Mouse (Mus musculus) left cerebral cortex, postnatal 25 days (tissue): Measurements from ENCODE around the gene Dok4. TPM values are rescaled to one million over a fixed set of nuclear protein-coding genes. Genes with fewer than 3 reads are reported as not detected.
A peak's percentile ranks its signal among the peaks of the same experiment; 100 is the strongest.
"Not testable (repeated sequence)": the region's sequence is repeated elsewhere in the genome, so short reads cannot be mapped to it uniquely, and the experiment has no call there.

Experiments
- DNase-seq, 2 experiments: peaks; one replicate each; pipeline ENCODE4 v3.0.0; 2022; ENCODE audit warnings: low spot score in 2 of 2, mixed read lengths in 1 of 2
- intact Hi-C: fragments of 180-260 bp; cut with DNase I; formaldehyde crosslinking; loops from one replicate; pipeline ENCODE4 v1.15.1; 2025
- total RNA-seq, 2 experiments: library from RNA; stranded (reverse); gene quantifications; 2 replicates each; pipeline ENCODE4 v1.2.3; 2021

Gene Dok4
- total RNA-seq, 2 experiments from 2014 or later, result 23.2 to 25.6 TPM

DNA sequence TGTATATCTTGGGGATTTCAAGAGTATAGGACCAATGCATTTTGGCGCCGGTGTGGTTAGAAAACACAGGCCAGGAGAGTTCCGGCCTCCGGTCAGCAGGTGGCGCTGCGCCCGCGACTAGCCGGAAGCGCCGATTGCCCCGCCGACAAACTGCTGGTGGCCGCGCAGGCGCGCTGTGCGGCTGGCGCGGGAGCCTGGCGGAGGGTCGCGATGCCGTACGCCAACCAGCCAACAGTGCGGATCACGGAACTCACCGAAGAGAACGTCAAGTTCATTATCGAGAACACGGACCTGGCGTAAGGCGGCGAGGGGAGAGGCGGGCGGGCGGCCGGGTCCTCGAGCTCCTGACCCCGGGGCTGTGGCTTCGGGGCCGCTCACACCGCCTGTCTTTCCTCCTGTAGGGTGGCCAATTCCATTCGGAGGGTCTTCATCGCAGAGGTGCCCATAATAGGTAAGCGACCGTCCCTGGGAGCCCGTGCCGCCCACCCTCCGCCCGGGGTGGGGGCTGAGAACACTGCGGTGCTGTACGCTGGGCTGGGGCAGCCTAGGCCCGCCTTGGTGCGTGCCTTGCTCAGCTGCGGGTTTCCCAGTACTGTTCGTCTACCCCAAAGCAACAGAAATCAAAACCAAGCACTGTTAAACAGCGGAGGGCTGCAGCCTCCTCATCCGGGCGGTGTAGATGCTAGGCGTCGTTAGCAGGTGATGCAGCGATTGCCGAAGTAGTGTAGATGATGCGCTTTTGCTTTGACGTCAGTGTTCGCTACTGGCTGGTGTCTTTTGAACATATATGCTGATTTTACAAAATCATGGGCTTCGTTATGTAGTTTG, 18.6 kb downstream of the Dok4 start, which contains the start of gene Polr2c:
TSS of gene Polr2c (plus strand) at position 105 of the 828 bp plus-strand sequence.
- intact Hi-C loops, result no loop called here
- peak; percentile 92 to 94 for DNase-seq

DNA sequence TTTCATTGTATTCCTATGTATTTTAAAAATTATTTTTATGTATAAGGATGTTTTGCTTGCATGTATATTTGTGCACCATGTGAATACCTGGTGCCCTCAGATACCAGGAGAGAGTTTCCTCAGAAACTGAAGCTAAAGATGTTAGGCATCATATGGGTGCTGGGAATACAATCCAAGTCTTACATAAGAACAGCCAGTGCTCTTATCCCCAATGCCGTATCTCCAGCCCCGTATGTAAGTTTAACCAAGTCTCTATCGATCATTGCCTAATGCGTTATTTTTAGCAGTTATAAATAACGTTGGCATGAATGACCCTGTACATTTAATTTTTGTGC, 19.2 kb downstream of the Dok4 start:
- no peak for DNase-seq
- intact Hi-C loops, result no loop called here

DNA sequence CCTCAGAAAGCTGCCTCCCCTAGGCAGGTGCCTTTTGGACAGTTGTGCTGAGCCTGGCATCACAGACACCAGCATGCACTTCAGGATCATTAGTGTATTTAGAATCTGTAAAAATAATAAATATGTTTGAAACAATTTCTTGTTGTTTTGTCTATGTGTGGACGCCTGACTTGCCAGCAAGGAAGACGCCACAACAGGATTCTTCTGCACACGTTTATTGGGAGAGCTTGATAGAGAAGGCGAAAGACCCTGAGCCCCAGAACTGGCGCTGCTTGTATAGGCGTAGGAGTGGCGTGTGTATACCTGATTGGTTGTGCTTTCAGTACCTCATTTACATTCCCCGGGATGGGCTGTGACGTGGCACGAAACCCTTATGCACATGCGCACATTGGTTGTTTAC, 21.4 kb downstream of the Dok4 start:
- DNase-seq, intact Hi-C loops: not testable (repeated sequence)

DNA sequence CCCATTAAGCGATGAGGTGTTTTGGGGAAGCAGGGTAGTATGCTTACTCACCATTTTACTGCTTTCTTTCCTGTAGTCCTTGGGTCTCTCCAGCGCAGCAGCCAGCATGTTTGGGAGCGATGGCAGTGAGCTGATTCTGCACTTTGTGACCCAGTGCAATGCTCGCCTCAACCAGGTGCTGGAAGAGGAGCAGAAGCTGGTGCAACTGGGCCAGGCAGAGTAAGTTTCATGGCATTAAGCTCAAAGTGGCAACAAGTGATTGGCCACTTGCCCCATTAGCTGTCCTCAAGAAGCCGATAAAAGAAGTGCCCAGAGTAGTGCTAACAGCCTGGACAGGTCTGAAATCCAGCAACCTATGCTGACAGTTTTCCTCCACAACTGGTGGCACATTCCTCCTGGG, 26.1 kb downstream of the Dok4 start:
- intact Hi-C loops, result no loop called here
- no peak for DNase-seq

DNA sequence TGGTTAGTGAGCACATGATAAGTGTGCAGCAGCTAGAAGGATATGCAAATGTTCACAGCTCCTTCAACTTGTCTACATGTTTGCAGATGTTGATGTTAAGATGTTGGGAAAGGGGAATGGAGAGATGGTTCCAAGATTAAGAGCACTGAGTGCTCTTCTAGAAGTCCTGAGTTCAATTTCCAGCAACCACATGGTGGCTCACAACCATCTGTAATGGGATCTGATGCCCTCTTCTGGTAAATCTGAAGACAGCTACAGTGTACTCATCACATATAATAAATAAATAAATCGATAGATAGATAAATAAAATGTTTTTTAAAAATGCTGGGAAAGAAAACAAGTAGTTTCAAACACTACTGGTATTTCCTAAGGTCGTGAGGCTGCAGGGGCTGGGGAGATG, 34.9 kb downstream of the Dok4 start:
- intact Hi-C loops, result no loop called here
- no peak for DNase-seq

DNA sequence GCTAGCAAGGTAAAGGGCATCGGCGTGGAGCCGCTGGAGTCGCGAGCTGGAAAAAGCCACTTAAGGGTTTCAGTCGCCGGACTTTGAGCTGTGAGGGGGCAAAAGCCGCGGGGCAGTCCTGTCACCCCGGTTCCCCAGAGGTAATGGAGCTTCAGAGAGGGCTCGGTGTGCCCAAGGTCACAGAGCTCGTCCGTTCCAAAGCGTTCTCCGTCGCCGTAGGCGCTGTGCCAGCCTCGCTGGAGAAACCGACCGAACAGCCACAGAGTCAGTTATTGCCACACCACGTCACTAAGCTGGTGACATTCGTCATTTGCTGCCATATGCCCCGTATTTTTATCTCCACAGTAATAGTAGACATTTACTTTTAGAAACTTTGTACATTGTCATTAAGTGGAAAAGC, 37.5 kb downstream of the Dok4 start:
- peak; percentile 79 to 80 for DNase-seq
- intact Hi-C loops, result no loop called here

DNA sequence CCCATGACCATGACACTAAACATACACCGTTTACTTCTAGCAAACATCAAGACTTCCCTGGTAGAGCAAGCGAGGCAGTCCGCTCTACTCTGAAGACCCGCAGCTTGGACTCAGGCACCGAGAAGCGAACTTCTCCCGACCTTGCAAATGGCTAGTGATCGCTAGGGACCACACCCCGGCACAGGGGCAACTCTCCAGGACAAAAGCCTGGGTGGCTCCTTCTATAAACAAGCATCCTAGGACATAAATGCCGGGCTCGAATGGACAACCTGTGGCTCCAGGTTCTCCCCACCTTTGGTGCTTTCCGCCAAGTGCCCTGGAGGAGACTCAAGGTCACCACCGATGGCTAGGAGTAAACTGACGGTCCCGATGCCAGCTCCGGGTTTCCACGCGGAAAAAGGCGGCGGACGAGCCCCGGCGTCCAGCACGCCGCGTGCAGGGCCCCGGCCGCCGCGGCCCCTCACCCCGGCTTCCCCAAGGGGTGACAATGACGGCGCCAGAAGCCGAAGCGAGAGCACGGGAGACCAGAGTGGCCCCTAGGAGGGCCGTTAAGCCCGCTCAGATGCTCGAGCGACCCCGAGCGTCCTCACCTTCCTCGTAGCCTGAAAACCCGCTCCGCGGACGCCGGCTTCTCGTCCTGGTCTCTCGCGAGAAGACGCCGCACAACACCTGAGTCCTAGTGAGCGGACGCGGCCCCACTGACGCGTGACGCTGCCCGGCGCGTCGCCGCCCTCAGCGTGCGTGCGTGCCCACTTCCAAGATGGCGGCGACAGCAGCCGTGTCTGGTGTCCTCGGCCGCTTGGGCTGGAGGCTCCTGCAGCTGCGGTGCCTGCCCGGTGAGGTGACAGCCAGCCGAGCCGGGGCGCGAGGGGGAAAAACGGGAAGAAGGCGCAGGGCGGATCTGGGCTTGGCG, 38.2 kb downstream of the Dok4 start, which contains the start of the genes Coq9 and Ciapin1:
TSS of gene Coq9 (plus strand) at position 660 of the 913 bp plus-strand sequence.
TSS of gene Ciapin1 (minus strand) at position 697 of the 913 bp plus-strand sequence.
- intact Hi-C loops, result no loop called here

DNA sequence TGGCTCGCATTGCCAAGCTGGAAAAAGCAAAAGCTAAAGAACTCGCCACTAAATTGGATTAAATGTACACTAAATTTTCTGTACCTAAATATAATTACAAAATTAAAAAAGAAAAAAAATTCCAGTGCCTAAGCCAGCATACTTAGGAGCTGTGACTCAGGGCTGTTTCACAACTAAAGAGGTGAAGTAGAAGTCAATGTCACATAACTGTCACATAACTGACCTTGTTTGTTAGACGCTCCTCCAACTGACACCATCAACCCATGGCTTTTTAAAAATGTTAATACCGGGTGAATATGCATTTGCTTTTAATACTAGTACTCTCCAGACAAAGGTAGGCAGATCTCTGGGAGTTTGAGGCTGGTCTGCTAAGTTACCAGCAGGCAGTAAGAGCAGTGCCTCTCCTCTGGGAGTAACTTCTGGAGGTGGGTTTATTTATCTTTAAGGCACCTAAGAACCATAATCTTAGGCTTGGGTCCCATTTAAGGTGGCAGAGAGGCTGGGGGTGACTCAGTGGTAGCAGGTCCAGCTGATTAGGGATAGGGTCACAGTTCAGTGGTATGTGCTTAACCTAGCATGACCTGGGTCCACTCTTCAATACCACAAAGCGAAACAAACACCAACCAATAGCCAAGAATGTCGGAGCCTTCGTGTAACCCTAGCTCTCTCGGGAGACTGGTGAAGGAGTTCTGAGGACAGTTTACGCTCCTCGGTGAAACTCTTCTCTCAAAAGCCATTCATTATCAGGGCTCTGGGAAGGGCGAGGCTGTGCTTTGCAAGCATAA, 39.5 kb downstream of the Dok4 start:
- intact Hi-C loops, result no loop called here
- DNase-seq, result no peak

More for the DNA sequence above, 38.2 kb downstream of the Dok4 start, which contains the start of the genes Coq9 and Ciapin1:
- peak; percentile 95 to 97 for DNase-seq

DNA sequence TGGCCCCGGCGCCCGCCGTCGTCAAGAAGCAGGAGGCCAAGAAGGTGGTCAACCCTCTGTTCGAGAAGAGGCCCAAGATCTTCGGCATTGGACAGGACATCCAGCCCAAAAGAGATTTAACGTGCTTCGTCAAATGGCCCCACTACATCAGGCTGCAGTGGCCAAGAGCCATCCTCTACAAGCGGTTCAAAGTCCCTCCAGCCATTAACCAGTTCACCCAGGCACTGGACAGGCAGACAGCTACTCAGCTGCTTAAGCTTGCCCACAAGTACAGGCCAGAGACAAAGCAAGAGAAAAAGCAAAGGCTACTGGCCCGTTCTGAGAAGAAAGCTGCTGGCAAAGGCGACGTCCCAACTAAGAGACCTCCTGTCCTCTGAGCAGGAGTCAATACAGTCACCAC, 40.4 kb downstream of the Dok4 start:
- DNase-seq, intact Hi-C loops: not testable (repeated sequence)

DNA sequence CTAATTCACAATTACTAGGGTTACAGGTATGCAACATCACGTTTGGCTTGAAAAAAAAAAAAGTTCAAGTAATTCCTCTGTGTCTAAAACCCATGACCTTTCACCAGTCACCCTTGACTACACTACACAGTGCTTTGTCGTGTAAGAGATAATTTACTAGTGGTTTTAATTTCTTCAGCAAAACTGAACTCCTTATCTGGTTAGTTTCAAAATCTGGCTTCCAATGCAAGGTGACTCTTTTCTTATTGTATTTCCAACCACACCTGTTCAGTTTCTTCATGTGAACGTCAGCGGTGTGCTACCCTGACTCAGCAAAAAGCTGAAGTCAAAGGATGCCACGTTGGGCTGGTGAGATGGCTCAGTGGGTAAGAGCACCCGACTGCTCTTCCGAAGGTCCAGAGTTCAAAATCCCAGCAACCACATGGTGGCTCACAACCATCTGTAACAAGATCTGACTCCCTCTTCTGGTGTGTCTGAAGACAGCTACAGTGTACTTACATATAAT, 42.2 kb downstream of the Dok4 start:
- intact Hi-C loops, DNase-seq: not testable (repeated sequence)

DNA sequence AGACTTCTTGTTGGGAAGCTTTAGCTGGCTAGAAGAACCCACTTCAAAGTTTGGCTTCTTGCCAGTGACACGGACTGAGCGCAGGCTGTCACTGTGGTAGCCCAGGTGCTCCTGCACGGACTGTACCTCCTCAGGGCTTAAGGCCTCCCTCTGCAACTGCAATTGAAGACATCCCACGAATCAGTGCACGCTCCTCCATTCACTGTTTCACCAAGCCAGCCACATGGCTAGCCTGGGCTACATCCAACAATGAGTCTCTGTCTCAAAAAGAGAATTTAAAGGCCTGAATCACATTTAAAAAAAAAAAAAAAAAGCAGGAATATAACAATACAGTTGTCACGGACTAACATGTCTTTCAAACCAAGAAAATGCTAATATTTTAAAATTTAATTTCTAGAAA, 47.8 kb downstream of the Dok4 start:
- intact Hi-C loops, result no loop called here
- DNase-seq, result no peak

DNA sequence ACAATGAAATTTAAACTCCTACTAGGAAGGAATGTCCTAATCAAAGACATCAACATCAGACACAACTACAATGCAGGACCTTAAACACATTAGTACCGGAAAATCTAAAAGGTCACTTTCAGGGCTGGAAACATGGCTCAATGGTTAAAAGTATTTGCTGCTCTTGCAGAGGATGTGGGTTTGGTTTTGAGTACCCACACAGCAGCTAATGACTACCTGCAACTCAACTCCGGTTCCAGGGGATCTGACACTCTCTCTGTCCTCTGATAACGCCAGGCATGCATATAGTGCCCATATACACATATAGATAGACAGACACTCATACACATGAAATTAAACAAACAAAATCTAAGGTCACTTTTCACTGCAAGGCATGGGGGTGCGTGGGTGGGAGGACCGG, 49.9 kb downstream of the Dok4 start:
- DNase-seq, result no peak
- intact Hi-C loops, result no loop called here

DNA sequence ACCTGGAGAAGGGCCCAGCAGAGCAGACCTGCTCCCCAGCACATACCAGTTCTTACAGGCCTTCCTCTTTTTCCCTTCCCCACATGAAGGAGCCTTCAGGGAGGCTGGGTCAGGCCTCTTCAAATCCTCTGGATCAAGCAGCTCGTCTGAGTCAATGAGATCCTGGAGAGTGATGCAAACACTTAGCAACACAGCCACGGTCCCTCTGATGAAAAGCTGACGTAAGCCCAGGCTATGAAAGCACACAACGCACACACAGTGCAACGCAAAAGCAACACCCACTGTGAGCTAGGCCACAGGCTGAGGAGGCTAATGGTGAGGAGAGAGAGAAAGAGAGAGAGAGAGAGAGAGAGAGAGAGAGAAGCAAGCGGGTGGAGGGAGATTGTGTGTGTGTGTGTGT, 51.0 kb downstream of the Dok4 start:
- intact Hi-C loops, result no loop called here
- no peak for DNase-seq

DNA sequence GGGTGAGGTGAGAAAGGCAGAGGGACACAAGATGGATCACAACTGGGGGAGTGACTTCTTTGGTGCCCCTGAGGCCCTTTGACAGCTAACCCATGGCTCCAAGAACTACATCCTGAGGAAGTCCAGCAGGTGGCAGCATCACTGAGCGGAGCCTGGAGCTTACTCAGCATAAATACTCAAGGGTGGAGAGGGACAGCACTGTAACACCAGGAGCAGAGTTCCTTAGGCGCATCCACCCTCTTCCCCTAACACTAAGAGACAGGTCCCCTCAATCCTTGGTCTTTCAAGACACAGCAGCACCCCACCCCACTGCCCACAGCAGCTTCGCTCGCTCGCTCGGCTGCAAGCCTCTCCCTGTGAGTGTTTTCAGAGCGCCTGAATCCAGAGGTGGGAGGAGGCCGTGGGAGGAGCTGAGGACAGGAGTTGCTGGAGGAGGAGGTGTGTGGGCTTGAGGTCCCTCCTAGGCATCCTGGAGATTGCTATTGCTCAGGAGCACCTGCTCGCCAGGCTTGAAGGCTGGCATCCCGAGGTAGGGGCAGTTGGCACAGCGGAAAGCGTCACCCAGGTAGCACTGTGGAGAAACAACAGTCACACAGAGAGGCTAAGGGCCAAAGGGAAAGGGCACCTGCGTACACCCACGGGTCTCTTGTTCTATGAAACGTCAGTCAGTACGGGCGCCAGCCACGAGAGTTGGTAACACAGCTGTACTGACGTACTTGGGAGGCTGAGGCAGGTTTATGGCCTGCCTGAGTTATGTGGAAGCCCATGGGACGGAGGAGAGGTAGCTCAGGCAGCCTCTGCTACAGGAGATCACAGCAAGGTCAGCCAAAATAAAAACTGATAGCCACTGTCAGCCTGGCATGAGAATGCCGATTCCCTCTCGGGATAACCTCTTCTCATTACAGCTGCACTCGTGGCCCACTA, 53.2 kb downstream of the Dok4 start:
- intact Hi-C loops, result loop anchor here (2.0 kb wide), 1 partner anchor 86 kb away; no protein-coding TSS in a partner anchor
- peak; percentile 61 to 69 for DNase-seq

DNA sequence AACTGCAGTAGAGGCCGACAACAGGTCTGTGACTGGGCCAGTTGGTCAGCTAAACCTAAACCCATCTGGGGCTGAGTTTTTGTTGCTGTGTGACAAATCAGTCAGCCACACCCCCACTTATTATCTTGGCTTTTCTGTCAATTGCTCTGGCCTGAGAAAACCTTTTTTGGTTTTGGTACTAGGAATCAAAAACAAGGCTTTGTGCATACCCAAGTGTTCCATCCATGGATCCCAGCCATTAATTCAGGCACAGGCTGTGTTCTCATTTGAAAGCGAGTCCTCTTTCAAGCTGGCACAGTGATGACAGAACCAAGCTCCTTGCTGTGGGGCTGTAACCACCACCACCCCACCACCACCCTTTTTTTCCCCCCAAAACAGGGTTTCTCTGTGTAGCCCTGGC, 54.7 kb downstream of the Dok4 start:
- DNase-seq, result no peak
- intact Hi-C loops, result no loop called here

DNA sequence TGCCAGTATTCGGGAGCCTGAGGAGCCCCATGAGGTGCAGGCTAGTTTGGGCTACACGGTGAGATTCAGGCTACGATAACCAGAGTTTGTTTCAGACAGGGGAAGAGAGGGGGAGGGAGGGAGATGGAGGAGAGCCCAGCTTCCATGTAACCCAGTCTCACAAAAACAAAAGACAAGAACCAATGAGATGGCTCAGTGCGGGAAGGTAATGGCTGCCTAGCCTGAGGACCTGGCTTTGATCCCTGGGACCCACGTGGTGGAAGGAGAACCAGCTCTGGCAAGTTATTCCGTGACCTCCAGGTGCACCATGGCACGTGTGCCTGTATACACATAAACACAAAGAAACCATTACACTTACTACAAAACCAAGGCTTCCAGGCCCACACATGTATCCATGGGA, 55.6 kb downstream of the Dok4 start:
- intact Hi-C loops, result no loop called here

DNA sequence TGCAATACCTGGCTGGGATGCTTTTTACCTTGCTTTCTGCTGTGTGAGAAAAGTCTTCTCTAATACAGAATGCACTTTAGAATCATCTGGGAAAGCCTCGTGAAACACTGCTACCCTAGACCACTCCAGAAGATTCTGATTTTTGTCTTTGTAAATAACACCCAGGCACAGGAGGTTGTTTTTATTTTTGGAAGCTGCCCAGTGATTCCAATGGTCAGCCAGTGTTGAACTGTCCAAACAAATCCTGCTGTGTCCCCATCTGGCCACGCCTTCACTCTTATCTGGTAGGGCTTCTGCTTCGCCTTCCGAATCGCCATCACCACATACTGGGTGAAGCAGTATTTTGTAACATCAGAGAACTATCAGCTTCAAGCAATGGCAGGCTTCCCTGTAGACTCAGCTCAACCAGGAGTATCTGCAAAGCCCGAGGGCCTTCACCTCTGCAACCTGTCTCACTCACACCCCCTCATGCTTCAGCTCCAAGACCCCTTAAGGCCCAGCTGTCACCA, 56.4 kb downstream of the Dok4 start:
- DNase-seq, result no peak

More for the DNA sequence above, 55.6 kb downstream of the Dok4 start:
- no peak for DNase-seq

DNA sequence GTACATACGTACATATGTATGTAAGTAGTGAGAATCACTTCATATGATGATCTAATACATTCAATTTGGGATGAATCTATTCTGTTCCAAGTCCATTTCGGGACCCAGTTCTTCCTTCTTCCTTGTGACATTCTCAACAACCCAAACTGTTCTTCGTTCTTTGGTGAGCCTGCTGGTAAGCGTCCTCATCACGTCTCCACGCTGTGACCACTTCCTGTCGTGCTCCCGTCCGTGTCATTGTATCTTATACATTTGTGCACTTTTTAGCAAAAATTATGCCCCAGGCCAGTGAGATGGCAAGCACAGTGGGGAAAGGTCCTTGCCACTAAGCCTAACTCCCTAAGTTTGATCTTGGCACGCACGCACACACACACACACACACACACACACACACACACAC, 58.2 kb downstream of the Dok4 start:
- no peak for DNase-seq

More for the DNA sequence above, 56.4 kb downstream of the Dok4 start:
- intact Hi-C loops, result no loop called here

More for the DNA sequence above, 58.2 kb downstream of the Dok4 start:
- intact Hi-C loops, result no loop called here
